Mouse (Mus musculus): ENCODE measurements around the gene Scml4.
A peak's percentile ranks its signal among the peaks of the same experiment; 100 is the strongest.

Gene Scml4

DNA sequence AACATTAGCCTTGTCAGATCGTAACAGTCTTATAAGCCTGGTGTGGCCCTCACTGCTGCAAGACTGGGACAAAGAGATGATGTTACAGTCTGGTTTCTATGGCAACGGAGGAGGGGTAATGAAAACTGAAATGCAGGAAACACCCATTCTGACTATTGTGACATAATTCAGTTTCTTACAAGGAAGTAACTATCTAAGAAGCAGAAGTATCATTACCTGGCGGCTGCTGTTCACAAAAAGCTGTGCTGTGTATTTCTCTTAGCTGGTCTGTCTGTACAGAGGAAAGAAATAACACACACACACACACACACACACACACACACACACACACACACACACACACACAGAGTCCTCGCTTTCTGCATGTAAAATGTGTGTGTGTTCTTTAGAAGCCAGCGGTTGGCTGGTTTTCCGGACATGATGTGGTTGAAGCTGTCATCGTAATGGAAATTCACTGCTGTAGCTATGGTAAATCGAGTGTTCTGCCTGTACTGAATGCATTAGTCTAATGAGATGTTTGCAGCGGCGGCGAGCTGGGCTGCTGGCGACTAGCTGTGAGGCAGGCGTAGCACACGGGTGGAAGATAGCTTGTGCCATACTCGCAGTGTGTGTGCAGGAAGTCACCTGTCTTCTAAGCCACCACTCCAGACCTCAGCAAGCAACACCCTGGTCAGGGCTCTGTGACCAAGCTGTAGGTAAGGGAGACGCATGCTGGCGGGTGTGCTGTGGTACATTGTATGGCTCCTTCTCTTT, at the start of gene Scml4:
Scml4 (plus strand) TSS at position 212 of the 753 bp plus-strand sequence.
- DNase-seq (ENCODE audit: low spot score in 2 of 2): peak in 1 of 2 experiments; percentile 35

GRCm38 (mm10) chr10:42825923-42826322, 34.2 kb upstream of the Scml4 start:
- no peak for DNase-seq (ENCODE audit: low spot score in 2 of 2)

DNA sequence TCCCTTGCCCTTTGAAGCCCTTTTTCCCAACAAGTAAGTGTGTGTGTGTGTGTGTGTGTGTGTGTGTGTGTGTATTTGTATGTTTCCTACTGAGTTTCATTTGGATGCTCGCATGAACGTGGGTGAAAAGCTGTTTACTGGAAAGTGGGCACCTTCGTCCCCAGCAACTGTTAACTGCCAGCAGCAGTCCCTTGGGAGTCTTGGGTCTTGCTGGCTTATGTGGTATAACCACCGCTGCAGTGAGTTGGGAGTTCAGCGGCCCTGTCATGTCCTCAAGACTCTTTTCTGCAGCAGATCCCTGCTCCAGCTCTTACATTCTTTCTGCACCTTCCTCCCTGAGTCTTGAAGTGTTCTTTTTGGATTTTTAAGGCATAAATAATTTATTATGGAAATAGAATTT, 33.0 kb upstream of the Scml4 start:
- DNase-seq (ENCODE audit: low spot score in 2 of 2): no peak

- no peak for DNase-seq (ENCODE audit: low spot score in 2 of 2)
Observed at GRCm38 (mm10) chr10:42830007-42830406, 30.2 kb upstream of the Scml4 start.

DNA sequence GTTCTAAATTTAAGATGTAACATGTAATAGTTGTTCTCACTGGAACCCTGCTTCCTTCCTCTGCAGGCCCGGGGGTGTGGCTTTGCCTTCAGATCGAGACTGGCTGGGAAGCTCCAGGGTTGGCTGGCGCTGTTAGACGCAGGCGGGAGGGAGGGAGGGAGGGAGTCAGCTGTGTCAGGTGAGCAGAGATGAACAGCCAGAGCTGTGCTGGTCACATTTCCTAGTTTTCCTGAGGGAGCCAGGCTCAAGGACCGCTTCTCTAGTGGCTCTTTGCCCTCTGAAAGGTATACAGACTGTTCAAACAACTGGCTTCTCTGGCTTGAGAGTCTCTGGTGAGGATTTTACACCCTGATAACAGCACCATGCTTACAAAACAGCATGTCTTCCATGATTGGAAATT, 29.8 kb upstream of the Scml4 start:
- DNase-seq (ENCODE audit: low spot score in 2 of 2): no peak

GRCm38 (mm10) chr10:42832677-42833076, 27.5 kb upstream of the Scml4 start:
- DNase-seq (ENCODE audit: low spot score in 2 of 2): no peak

- no peak for DNase-seq (ENCODE audit: low spot score in 2 of 2)
Observed at GRCm38 (mm10) chr10:42833871-42834727, 26.1 kb upstream of the Scml4 start.

- DNase-seq (ENCODE audit: low spot score in 2 of 2): no peak
Observed at GRCm38 (mm10) chr10:42838106-42838505, 22.1 kb upstream of the Scml4 start.

- DNase-seq (ENCODE audit: low spot score in 2 of 2): no peak
Observed at GRCm38 (mm10) chr10:42838736-42839135, 21.4 kb upstream of the Scml4 start.

- DNase-seq (ENCODE audit: low spot score in 2 of 2): no peak
Observed at GRCm38 (mm10) chr10:42840036-42840435, 20.1 kb upstream of the Scml4 start.

DNA sequence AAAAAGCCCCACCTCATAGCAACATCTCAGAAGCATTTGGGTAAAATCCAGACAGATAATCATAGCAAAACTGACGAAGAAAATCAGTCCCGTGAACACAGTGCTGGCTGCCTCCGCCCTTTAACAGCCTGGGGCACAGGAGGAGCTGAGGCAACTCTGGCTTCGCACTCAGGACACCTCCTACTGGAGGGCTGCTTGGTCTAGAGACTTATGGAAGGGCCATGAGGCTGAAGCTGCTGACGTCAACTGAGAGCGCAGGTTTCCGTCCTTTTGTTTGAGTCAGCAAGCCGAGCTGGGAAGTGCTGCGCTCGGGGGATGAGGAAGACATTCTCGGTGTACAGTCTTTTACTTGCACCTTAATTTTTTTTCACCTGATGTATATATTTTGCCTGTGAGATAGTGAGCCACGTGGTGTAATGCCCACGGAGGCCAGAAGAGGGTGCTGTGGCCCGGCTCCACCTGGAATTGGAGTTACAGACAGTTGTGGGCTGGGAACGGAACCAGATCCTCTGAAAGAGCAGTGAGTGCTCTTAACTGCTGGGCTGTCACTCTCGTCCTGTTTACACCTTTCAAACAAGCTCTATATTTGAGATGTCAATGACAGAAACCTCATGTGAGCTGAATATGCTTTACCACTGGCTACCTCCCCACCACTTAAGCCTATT, 18.5 kb upstream of the Scml4 start:
- no peak for DNase-seq (ENCODE audit: low spot score in 2 of 2)

DNA sequence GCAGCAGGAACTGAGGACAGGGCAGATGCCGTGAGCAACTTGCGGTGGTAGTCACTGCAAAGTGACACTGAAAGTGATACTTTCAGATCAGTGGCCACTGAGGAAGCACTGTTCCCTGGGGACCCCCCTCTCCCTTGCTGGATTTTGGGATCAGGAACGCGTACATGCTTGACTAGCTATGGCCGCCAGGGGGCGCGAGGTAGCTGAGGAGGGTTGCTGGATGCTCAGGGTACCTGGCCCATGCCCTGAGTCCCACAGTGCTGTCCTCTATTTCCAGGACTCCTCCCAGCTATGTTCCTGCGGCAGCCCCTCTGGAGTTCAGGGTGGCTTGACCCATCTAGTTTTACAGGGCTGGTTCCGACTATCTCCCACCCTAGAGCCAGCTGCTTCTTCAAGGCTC, 17.8 kb upstream of the Scml4 start:
- DNase-seq (ENCODE audit: low spot score in 2 of 2): peak in 1 of 2 experiments; percentile 55

- DNase-seq (ENCODE audit: low spot score in 2 of 2): no peak
Observed at GRCm38 (mm10) chr10:42843416-42843815, 16.8 kb upstream of the Scml4 start.

GRCm38 (mm10) chr10:42845480-42845879, 14.7 kb upstream of the Scml4 start:
- DNase-seq (ENCODE audit: low spot score in 2 of 2): no peak

DNA sequence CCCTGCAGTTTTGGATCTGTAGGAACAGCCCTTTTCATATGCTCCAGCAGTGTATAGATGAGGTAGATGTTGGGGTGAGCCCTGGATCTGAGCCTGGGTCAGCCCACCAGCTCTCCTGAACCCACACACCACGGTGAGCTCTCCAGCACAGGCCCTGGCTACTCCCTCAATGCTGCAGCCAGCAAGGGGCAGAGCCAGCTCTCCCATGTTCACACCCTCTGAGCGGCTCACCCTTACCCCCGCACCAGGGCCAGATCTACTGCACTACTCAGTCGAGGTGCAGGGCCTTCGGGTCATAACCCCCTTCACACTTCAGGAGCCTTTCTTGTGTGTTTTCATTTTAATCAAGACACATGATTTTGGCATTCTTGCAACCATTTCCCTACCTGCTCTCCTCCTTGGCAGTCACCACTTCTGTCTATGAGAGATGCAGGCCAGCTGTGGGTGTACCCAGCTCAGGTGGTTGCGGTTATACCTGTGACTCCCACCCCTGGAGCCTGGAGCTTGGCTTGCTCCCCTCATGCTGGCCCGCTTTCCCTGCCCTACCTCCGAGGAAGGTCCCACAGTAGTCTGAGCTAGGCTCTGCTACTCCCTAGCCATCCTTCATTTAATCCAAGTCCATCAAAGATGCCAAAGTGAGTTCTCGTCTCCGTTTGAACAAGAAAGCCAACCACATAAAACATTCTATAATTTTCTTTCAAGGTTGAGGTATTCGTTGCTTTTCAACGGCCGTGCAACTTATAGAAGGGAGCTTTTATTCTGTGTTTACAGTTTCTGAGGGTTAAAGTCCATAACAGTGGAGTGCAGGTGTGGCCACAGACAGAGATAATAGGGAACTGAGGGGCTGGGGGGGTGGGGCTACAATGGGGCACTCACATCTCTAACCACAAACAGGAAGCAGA, 11.7 kb upstream of the Scml4 start:
- DNase-seq (ENCODE audit: low spot score in 2 of 2): no peak

DNA sequence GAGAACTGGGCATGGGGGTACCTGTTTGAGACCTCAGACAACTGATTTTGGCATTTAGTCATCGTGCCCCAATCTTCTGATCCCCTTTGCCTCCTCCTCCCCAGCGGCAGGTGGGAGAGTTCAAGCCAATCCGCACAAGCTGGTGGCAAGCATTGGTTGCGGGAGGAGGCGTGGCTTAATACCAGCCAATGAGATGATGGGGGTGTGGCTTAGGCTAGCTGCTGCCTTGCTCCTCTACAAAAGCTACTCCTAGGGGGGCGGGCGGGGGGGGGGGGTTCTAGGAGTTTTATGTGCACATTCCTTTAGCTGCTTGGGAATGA, 11.1 kb upstream of the Scml4 start:
- DNase-seq (ENCODE audit: low spot score in 2 of 2): no peak

DNA sequence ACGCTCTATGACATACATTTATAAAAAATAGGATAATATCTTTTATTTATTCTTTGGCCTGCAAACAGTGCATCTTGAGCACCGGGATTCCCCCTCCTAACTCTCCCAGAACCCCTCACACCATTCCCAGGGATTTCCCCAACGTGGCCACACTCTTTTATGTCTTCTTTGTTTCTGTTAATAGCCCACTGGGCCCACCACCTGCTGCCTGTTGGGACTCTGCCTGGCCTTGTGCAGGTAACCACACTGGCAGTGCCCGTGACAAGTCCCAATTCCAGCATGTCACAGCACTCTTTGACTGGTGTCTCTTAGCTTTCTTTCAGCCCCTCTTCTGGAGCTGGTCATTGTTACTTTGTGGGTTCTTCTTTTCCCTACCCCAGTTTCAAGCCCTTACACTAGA, 5.3 kb upstream of the Scml4 start:
- no peak for DNase-seq (ENCODE audit: low spot score in 2 of 2)

GRCm38 (mm10) chr10:42855250-42855649, 4.9 kb upstream of the Scml4 start:
- DNase-seq (ENCODE audit: low spot score in 2 of 2): no peak

DNA sequence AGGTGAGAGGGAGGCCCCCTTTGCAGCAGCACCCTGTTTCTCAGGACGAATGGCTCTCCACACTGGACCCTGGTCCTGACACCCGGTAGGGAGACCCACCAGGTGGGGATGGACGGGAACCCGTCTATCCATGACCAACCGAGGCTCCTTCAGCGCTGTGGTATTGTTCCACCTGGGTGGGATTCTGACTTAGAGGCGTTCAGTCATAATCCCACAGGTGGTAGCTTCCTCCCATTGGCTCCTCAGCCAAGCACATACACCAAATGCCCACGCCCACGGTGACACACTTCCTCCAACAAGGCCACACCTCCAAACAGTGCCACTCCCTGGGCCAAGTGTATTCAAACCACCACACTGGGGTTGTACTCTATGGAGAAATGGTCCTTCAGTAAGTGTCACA, 3.6 kb upstream of the Scml4 start:
- DNase-seq (ENCODE audit: low spot score in 2 of 2): no peak

- no peak for DNase-seq (ENCODE audit: low spot score in 2 of 2)
Observed at GRCm38 (mm10) chr10:42857021-42857420, 3.1 kb upstream of the Scml4 start.

- no peak for DNase-seq (ENCODE audit: low spot score in 2 of 2)
Observed at GRCm38 (mm10) chr10:42859781-42860158, 400 bp upstream of the Scml4 start.

GRCm38 (mm10) chr10:42861446-42861845, 1.3 kb downstream of the Scml4 start:
- no peak for DNase-seq (ENCODE audit: low spot score in 2 of 2)

All from left cerebral cortex, adult 9 months (tissue).